16 mouse cellular contexts compared by ENCODE assay signal in the genomic region with DNA sequence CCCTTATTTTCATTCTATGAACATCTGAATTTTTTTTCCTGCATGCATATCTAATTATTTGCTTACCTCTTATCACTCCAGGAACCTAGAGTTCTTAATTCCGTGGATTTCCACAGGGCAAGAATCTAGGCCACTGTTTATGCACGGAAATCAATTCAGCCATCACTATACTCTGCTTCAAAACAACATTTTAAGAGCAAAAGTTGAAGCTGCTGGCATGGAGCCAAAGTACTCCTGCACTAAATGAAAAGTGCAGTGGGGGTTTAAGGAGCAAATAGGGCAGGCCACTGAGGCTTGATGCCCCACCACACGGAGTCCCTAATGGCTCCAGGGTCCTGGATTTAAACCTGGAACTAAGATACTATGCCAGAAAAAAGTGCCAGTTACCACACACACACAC. TPM values are rescaled to one million over a fixed set of nuclear protein-coding genes. Genes with fewer than 3 reads are reported as not detected.
DNase-seq lines count a peak whose midpoint lies in the region; ATAC-seq and TF ChIP-seq lines count a peak whose summit lies in the region.
"Had no signal": no experiment of that assay in that cellular context is flagged by ENCODE, and none has a peak within 500 bp of the region (broad histone marks: within the 10 kb centered on the region; RNA-seq: fewer than 3 reads in every experiment).

No protein-coding gene starts in this region.

- no peak for DNase-seq in heart, postnatal 36 days
- DNase-seq in kidney, postnatal 10 days, result peak; percentile 50
- DNase-seq in kidney, adult 9 months, result no peak
- DNase-seq in retina, postnatal 1 day, result peak; percentile 35
- no peak for DNase-seq in retina, embryonic 14.5 days (ENCODE audit: low spot score)
- peak; percentile 42 for DNase-seq in limb, embryonic 14.5 days (ENCODE audit: low spot score)
- DNase-seq in left cerebral cortex, adult 8-10 months (ENCODE audit: low spot score in 2 of 2), result no peak
- DNase-seq: adrenal gland, postnatal 25 days; cerebellum, adult 11 months; gastrocnemius, adult 2 months; right cerebral cortex, postnatal 25 days had no signal

- H3K9ac ChIP-seq in heart, embryonic 12.5 days, result no peak overlapping the region
- H3K9ac ChIP-seq in limb, embryonic 14.5 days (ENCODE audit: low read depth, low read length, severe bottlenecking), result no peak overlapping the region
- H3K9ac ChIP-seq: forebrain, embryonic 12.5 days; limb, embryonic 15.5 days; midbrain, embryonic 12.5 days had no signal

- intact Hi-C loops in heart, postnatal 36 days (cut with DNase I), result loop anchor here (5.0 kb wide), 1 partner anchor 46 kb away; a partner anchor contains a TSS

- 0 out of 2 replicates have a peak overlapping the region, but pooled peaks have one; percentile 16 for H3K4me2 ChIP-seq in heart, embryonic 12.5 days
- no peak overlapping the region for H3K4me2 ChIP-seq in limb, embryonic 14.5 days (replicated peaks; ENCODE audit: low read depth, low read length, severe bottlenecking)
- H3K4me2 ChIP-seq: forebrain, embryonic 12.5 days; limb, embryonic 15.5 days; midbrain, embryonic 12.5 days had no signal

- no peaks in the 10 kb centered on the region for H3K27me3 ChIP-seq in heart, embryonic 12.5 days (replicated peaks)
- no peaks in the 10 kb centered on the region for H3K27me3 ChIP-seq in limb, embryonic 14.5 days (ENCODE audit: control insufficient read depth, insufficient read depth, low read length)
- H3K27me3 ChIP-seq: forebrain, embryonic 12.5 days; limb, embryonic 15.5 days; midbrain, embryonic 12.5 days had no signal

- WGBS in heart, embryonic 12.5 days, result 40% methylated on average over 3 of the region's 3 CpGs
- 21% methylated on average over 3 of the region's 3 CpGs for WGBS in limb, embryonic 14.5 days

- no peak for ATAC-seq in heart, embryonic 12.5 days (ENCODE audit: insufficient number of reproducible peaks, low FRiP score)
- no peak for ATAC-seq in limb, embryonic 14.5 days (ENCODE audit: low FRiP score, low read depth)
- ATAC-seq: intestine, postnatal 0 days had no signal

- H3K4me1 ChIP-seq in heart, embryonic 12.5 days (replicated peaks), result peaks cover 64% of the 10 kb centered on the region
- peaks cover 4% of the 10 kb centered on the region; the same call in 1 of the 2 replicates for H3K4me1 ChIP-seq in limb, embryonic 14.5 days (ENCODE audit: control insufficient read depth, insufficient read depth, low read length)
- H3K4me1 ChIP-seq: forebrain, embryonic 12.5 days; limb, embryonic 15.5 days; midbrain, embryonic 12.5 days had no signal

- no peaks in the 10 kb centered on the region for H3K9me3 ChIP-seq in heart, embryonic 12.5 days (replicated peaks)
- H3K9me3 ChIP-seq in limb, embryonic 14.5 days (ENCODE audit: control insufficient read depth, low read length), result no peaks in the 10 kb centered on the region
- H3K9me3 ChIP-seq: forebrain, embryonic 12.5 days; limb, embryonic 15.5 days; midbrain, embryonic 12.5 days had no signal

- no peak overlapping the region for H3K4me3 ChIP-seq in heart, embryonic 12.5 days
- H3K4me3 ChIP-seq in limb, embryonic 14.5 days (replicated peaks; ENCODE audit: low read length), result no peak overlapping the region
- H3K4me3 ChIP-seq: forebrain, embryonic 12.5 days; gastrocnemius, adult 2 months; limb, embryonic 15.5 days; midbrain, embryonic 12.5 days had no signal

- H3K27ac ChIP-seq in heart, embryonic 12.5 days (ENCODE audit: poor library complexity, severe bottlenecking), result peak overlapping the region; percentile 60
- no peak overlapping the region for H3K27ac ChIP-seq in limb, embryonic 14.5 days (replicated peaks; ENCODE audit: low read depth, low read length)
- H3K27ac ChIP-seq: forebrain, embryonic 12.5 days; limb, embryonic 15.5 days; midbrain, embryonic 12.5 days had no signal

- H3K36me3 ChIP-seq in heart, embryonic 12.5 days, result peaks cover 23% of the 10 kb centered on the region
- 0 out of 2 replicates have a peak, but pooled peaks cover 5% of the 10 kb centered on the region for H3K36me3 ChIP-seq in limb, embryonic 14.5 days (ENCODE audit: control insufficient read depth, insufficient read depth, low read length)
- H3K36me3 ChIP-seq: forebrain, embryonic 12.5 days; limb, embryonic 15.5 days; midbrain, embryonic 12.5 days had no signal

- TF ChIP-seq POLR2A in limb, embryonic 14.5 days (IDR thresholded peaks at IDR 0.05; ENCODE audit: borderline replicate concordance, extremely low read depth, insufficient read depth, insufficient read length), result no peak

RNA-seq across cellular contexts. Expression of a gene that starts 47.2 kb away (rescaled TPM):
- 75.9 and 81.4 TPM in 2 replicates for polyA plus RNA-seq in heart, embryonic 12.5 days (2016; fragmentation: Nextera tagmentation; extraction: Ambion mirVana)
- total RNA-seq in heart, postnatal 36 days (2021), result 10 to 100 TPM; 22.4 to 31.4 TPM
- polyA plus RNA-seq in limb, embryonic 14.5 days (2012; rRNA removed), result 12.1 and 16.2 TPM in 2 replicates
- 13.6 and 15.9 TPM in 2 replicates for polyA plus RNA-seq in limb, embryonic 14.5 days (2014; fragmentation: Nextera tagmentation; extraction: Ambion mirVana)
- total RNA-seq in left cerebral cortex, adult 8-10 months (2022), result 10 to 100 TPM in 1 of 4 experiments, 1 to 10 TPM in 3; 6.9 to 10.6 (median 7.7) TPM

Comparison
In these comparisons a context has a peak if more than half of its experiments do, and no peak if none do; other contexts are left out.
1. DNase-seq: peak in kidney, postnatal 10 days (single experiment), retina, postnatal 1 day (single experiment) and limb, embryonic 14.5 days (single experiment); none in heart, postnatal 36 days (0 of 2), kidney, adult 9 months (single experiment), retina, embryonic 14.5 days (single experiment) and left cerebral cortex, adult 8-10 months (0 of 2).